Mouse (Mus musculus): ENCODE results near the gene Lhx5. TPM values are rescaled to one million over a fixed set of nuclear protein-coding genes. Genes with fewer than 3 reads are reported as not detected.

Lhx5 gene
- polyA plus RNA-seq, 1 experiment from 2014 or later: 22.7 TPM

DNA sequence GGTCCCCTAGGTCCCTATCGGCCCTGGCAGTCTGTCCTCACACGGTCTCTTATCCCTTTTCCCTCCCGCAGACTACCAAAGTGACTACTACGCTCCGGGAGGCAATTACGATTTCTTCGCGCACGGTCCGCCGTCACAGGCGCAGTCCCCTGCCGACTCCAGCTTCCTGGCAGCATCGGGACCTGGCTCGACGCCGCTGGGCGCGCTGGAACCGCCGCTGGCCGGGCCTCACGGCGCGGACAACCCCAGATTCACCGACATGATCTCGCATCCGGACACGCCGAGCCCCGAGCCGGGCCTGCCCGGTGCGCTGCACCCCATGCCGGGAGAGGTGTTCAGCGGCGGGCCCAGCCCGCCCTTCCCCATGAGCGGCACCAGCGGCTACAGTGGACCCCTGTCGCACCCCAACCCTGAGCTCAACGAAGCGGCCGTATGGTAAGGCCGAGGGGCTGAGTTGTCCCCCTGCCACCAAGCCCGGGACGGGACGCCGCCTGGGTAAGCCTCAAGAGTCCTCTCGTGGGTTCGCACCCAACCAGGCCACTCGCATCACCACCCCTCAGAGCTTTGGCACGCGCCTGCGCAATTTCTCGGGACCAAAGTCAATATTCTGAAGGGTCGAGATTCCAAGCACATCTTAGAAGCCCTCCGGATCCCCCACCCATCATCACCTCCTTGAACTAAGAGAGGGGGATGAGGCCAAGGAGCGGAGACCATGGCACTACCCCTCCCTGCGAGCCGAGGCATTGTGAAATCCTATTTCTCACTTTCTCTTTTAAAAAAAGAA, 8.6 kb downstream of the Lhx5 start:
- H3K36me3 ChIP-seq (ENCODE audit: control insufficient read depth, insufficient read depth, low read length): no peaks in the 10 kb centered on the region
- DNase-seq (ENCODE audit: low spot score) (peak; percentile 74), ATAC-seq (replicated peaks; ENCODE audit: low FRiP score) (no peak)
- WGBS: 15% methylated on average over 58 of the region's 61 CpGs
- H3K4me3 ChIP-seq (ENCODE audit: low read depth, low read length): peak overlapping the region; percentile 5; the same call in 1 of the 2 replicates
- H3K27ac ChIP-seq (ENCODE audit: low read depth, low read length): peak overlapping the region; percentile 50
- peaks cover 27% of the 10 kb centered on the region for H3K4me1 ChIP-seq (replicated peaks; ENCODE audit: control insufficient read depth, insufficient read depth, low read length)
- peak overlapping the region; percentile 45 for H3K9ac ChIP-seq (ENCODE audit: low read length)
- peaks cover 42% of the 10 kb centered on the region for H3K27me3 ChIP-seq (ENCODE audit: control insufficient read depth, insufficient read depth, low read length)
- no peaks in the 10 kb centered on the region for H3K9me3 ChIP-seq (ENCODE audit: control insufficient read depth, low read length)
- H3K4me2 ChIP-seq (ENCODE audit: low read depth, low read length, severe bottlenecking): peak overlapping the region; percentile 36

DNA sequence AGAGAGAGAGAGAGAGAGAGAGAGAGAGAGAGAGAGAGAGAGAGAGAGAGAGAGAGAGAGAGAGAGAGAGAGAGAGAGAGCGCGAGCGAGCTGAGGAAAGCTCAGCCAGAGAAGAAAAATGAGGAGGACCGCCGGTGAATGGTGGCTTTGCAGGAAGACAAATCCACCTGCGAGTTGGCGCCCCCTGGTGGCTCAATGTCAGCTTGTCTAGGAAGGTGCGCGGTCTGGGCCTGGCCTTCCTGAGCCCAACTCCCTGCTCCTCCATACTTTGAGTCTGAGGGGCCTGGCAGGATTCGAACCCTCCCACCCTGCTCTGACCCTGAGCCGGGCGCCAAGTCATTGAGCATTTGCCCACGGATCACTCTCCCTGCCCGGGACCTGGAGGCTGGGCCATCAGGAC, 9.2 kb downstream of the Lhx5 start:
- Histone ChIP-seq H3K36me3 (ENCODE audit: control insufficient read depth, insufficient read depth, low read length) (no peaks in the 10 kb centered on the region), H3K27ac (ENCODE audit: low read depth, low read length) (no peak overlapping the region), H3K9me3 (ENCODE audit: control insufficient read depth, low read length) (no peaks in the 10 kb centered on the region), H3K9ac (ENCODE audit: low read length) (no peak overlapping the region), H3K27me3 (ENCODE audit: control insufficient read depth, insufficient read depth, low read length) (peaks cover 36% of the 10 kb centered on the region), H3K4me1 (replicated peaks; ENCODE audit: control insufficient read depth, insufficient read depth, low read length) (peaks cover 25% of the 10 kb centered on the region), H3K4me2 (ENCODE audit: low read depth, low read length, severe bottlenecking) (peak overlapping the region; percentile 36; the same call in 1 of the 2 replicates), H3K4me3 (ENCODE audit: low read depth, low read length) (no peak overlapping the region; the same call in 1 of the 2 replicates)
- WGBS: 14% methylated on average over 14 of the region's 14 CpGs
- DNase-seq (ENCODE audit: low spot score): peak; percentile 99
- ATAC-seq (replicated peaks; ENCODE audit: low FRiP score): peak; percentile 23; the same call in 1 of the 2 replicates

DNA sequence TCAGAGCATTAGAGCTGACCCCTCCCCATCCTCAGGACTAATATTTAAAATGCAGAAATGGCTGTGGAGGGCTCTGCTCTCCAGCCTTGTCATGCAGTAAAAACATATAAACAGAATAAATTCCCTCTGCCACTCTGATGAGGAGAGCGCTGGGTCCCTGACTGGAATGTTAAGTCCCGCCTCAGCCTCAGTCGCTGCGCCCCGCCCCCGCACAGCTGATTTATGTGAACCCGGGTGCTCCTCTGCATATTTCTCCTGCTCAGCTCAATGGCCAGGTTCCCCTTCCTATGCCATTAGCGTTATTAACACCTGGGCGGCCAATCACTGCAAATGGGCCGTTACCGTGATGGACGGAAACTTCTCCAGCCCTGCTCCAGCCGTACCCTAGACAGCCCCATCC, 15.8 kb downstream of the Lhx5 start:
- Histone ChIP-seq H3K27me3 (ENCODE audit: control insufficient read depth, insufficient read depth, low read length) (no peaks in the 10 kb centered on the region; the same call in 1 of the 2 replicates), H3K9me3 (ENCODE audit: control insufficient read depth, low read length) (no peaks in the 10 kb centered on the region), H3K9ac (ENCODE audit: low read length) (no peak overlapping the region), H3K4me1 (replicated peaks; ENCODE audit: control insufficient read depth, insufficient read depth, low read length) (no peaks in the 10 kb centered on the region), H3K4me2 (ENCODE audit: low read depth, low read length, severe bottlenecking) (no peak overlapping the region), H3K27ac (ENCODE audit: low read depth, low read length) (no peak overlapping the region), H3K36me3 (ENCODE audit: control insufficient read depth, insufficient read depth, low read length) (no peaks in the 10 kb centered on the region), H3K4me3 (ENCODE audit: low read depth, low read length) (no peak overlapping the region)
- ATAC-seq (replicated peaks; ENCODE audit: low FRiP score) (no peak), DNase-seq (ENCODE audit: low spot score) (no peak)
- WGBS: 59% methylated on average over 13 of the region's 13 CpGs

GRCm38 (mm10) chr5:120454756-120455337, 23.3 kb downstream of the Lhx5 start:
- H3K4me3 ChIP-seq (ENCODE audit: low read depth, low read length): no peak overlapping the region
- H3K9ac ChIP-seq (ENCODE audit: low read length): no peak overlapping the region
- H3K27me3 ChIP-seq (ENCODE audit: control insufficient read depth, insufficient read depth, low read length): no peaks in the 10 kb centered on the region
- WGBS: 78% methylated on average over 14 of the region's 14 CpGs
- ATAC-seq (replicated peaks; ENCODE audit: low FRiP score) (no peak), DNase-seq (ENCODE audit: low spot score) (no peak)
- H3K4me2 ChIP-seq (ENCODE audit: low read depth, low read length, severe bottlenecking): no peak overlapping the region
- H3K9me3 ChIP-seq (ENCODE audit: control insufficient read depth, low read length): no peaks in the 10 kb centered on the region
- H3K27ac ChIP-seq (ENCODE audit: low read depth, low read length): no peak overlapping the region
- 0 out of 2 replicates have a peak, but pooled peaks cover 3% of the 10 kb centered on the region for H3K4me1 ChIP-seq (replicated peaks; ENCODE audit: control insufficient read depth, insufficient read depth, low read length)
- no peaks in the 10 kb centered on the region for H3K36me3 ChIP-seq (ENCODE audit: control insufficient read depth, insufficient read depth, low read length)

- Histone ChIP-seq H3K27me3 (ENCODE audit: control insufficient read depth, insufficient read depth, low read length) (no peaks in the 10 kb centered on the region), H3K9me3 (ENCODE audit: control insufficient read depth, low read length) (no peaks in the 10 kb centered on the region), H3K4me3 (ENCODE audit: low read depth, low read length) (no peak overlapping the region), H3K4me2 (ENCODE audit: low read depth, low read length, severe bottlenecking) (no peak overlapping the region), H3K9ac (ENCODE audit: low read length) (no peak overlapping the region), H3K4me1 (replicated peaks; ENCODE audit: control insufficient read depth, insufficient read depth, low read length) (0 out of 2 replicates have a peak, but pooled peaks cover 3% of the 10 kb centered on the region), H3K36me3 (ENCODE audit: control insufficient read depth, insufficient read depth, low read length) (no peaks in the 10 kb centered on the region), H3K27ac (ENCODE audit: low read depth, low read length) (no peak overlapping the region)
- ATAC-seq (replicated peaks; ENCODE audit: low FRiP score) (no peak), DNase-seq (ENCODE audit: low spot score) (no peak)
- WGBS: 63% methylated on average over 1 of the region's 1 CpGs
Measured at GRCm38 (mm10) chr5:120456253-120456652, 24.8 kb downstream of the Lhx5 start.

DNA sequence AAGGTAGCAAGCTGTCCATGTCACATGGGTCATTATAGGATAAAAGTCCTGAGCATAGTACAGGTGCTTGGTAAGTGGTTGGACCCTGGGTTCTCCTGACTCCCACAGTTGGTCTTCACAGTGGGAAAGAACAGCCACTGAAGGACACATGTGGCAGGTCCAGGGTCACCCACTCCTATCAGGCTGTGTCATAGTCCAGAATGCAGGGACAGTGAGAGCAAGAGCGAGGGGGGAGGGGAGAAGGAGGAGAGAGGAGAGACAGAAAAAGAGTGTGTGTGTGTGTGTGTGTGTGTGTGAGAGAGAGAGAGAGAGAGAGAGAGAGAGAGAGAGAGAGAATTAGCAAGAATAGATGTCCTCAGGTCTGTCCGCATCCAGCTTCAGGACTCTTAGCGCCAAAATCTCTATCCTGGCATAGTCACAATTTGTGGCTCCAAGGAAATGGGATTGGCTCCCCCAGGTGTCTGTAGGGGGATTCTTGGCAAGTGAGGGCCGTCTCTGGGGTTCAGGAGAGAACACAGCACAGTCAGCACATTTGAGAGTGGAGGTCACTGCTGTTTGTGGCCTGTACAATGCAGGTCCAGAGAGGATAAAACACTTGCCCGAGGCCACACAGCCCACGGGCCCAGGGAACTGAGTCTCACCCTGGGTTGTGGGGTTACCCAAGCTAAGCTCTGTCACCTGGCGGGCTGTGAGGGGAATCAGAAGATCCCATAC, 25.5 kb downstream of the Lhx5 start:
- H3K9ac ChIP-seq (ENCODE audit: low read length): no peak overlapping the region
- no peaks in the 10 kb centered on the region for H3K27me3 ChIP-seq (ENCODE audit: control insufficient read depth, insufficient read depth, low read length)
- no peaks in the 10 kb centered on the region for H3K9me3 ChIP-seq (ENCODE audit: control insufficient read depth, low read length)
- no peak for DNase-seq (ENCODE audit: low spot score)
- H3K4me3 ChIP-seq (ENCODE audit: low read depth, low read length): no peak overlapping the region
- 0 out of 2 replicates have a peak, but pooled peaks have one; percentile 12 for ATAC-seq (replicated peaks; ENCODE audit: low FRiP score)
- no peaks in the 10 kb centered on the region for H3K36me3 ChIP-seq (ENCODE audit: control insufficient read depth, insufficient read depth, low read length)
- 47% methylated on average over 7 of the region's 7 CpGs for WGBS
- H3K27ac ChIP-seq (ENCODE audit: low read depth, low read length): no peak overlapping the region
- H3K4me2 ChIP-seq (ENCODE audit: low read depth, low read length, severe bottlenecking): no peak overlapping the region
- 0 out of 2 replicates have a peak, but pooled peaks cover 3% of the 10 kb centered on the region for H3K4me1 ChIP-seq (replicated peaks; ENCODE audit: control insufficient read depth, insufficient read depth, low read length)

GRCm38 (mm10) chr5:120457628-120458027, 26.1 kb downstream of the Lhx5 start:
- Histone ChIP-seq H3K27me3 (ENCODE audit: control insufficient read depth, insufficient read depth, low read length) (no peaks in the 10 kb centered on the region), H3K27ac (ENCODE audit: low read depth, low read length) (no peak overlapping the region), H3K36me3 (ENCODE audit: control insufficient read depth, insufficient read depth, low read length) (no peaks in the 10 kb centered on the region), H3K9ac (ENCODE audit: low read length) (no peak overlapping the region), H3K4me1 (replicated peaks; ENCODE audit: control insufficient read depth, insufficient read depth, low read length) (0 out of 2 replicates have a peak, but pooled peaks cover 3% of the 10 kb centered on the region), H3K4me3 (ENCODE audit: low read depth, low read length) (no peak overlapping the region), H3K9me3 (ENCODE audit: control insufficient read depth, low read length) (no peaks in the 10 kb centered on the region), H3K4me2 (ENCODE audit: low read depth, low read length, severe bottlenecking) (no peak overlapping the region)
- ATAC-seq (replicated peaks; ENCODE audit: low FRiP score): no peak
- 5% methylated on average over 9 of the region's 9 CpGs for WGBS
- peak; percentile 93 for DNase-seq (ENCODE audit: low spot score)

GRCm38 (mm10) chr5:120459133-120459532, 27.6 kb downstream of the Lhx5 start:
- Histone ChIP-seq H3K36me3 (ENCODE audit: control insufficient read depth, insufficient read depth, low read length) (no peaks in the 10 kb centered on the region), H3K9ac (ENCODE audit: low read length) (no peak overlapping the region), H3K9me3 (ENCODE audit: control insufficient read depth, low read length) (no peaks in the 10 kb centered on the region), H3K4me1 (replicated peaks; ENCODE audit: control insufficient read depth, insufficient read depth, low read length) (0 out of 2 replicates have a peak, but pooled peaks cover 2% of the 10 kb centered on the region), H3K27ac (ENCODE audit: low read depth, low read length) (no peak overlapping the region), H3K27me3 (ENCODE audit: control insufficient read depth, insufficient read depth, low read length) (no peaks in the 10 kb centered on the region), H3K4me3 (ENCODE audit: low read depth, low read length) (no peak overlapping the region), H3K4me2 (ENCODE audit: low read depth, low read length, severe bottlenecking) (no peak overlapping the region)
- no peak for DNase-seq (ENCODE audit: low spot score)
- no peak for ATAC-seq (replicated peaks; ENCODE audit: low FRiP score)
- 81% methylated on average over 10 of the region's 10 CpGs for WGBS
